Mouse (Mus musculus): ENCODE results near the gene Rgcc.

- TF ChIP-seq CTCF (IDR thresholded peaks at IDR 0.05; ENCODE audit: extremely low read depth, insufficient read depth, low read length): no peak
- TF ChIP-seq POLR2A (IDR thresholded peaks at IDR 0.05; ENCODE audit: extremely low read depth, insufficient read depth, low read length): no peak
Measured at GRCm38 (mm10) chr14:79272188-79272694, 29.2 kb downstream of the Rgcc start.

Data from cortical plate, adult 2 months (tissue).